Mouse (Mus musculus): ENCODE results near the gene Nrgn.
A peak's percentile ranks its signal among the peaks of the same experiment; 100 is the strongest.

DNA sequence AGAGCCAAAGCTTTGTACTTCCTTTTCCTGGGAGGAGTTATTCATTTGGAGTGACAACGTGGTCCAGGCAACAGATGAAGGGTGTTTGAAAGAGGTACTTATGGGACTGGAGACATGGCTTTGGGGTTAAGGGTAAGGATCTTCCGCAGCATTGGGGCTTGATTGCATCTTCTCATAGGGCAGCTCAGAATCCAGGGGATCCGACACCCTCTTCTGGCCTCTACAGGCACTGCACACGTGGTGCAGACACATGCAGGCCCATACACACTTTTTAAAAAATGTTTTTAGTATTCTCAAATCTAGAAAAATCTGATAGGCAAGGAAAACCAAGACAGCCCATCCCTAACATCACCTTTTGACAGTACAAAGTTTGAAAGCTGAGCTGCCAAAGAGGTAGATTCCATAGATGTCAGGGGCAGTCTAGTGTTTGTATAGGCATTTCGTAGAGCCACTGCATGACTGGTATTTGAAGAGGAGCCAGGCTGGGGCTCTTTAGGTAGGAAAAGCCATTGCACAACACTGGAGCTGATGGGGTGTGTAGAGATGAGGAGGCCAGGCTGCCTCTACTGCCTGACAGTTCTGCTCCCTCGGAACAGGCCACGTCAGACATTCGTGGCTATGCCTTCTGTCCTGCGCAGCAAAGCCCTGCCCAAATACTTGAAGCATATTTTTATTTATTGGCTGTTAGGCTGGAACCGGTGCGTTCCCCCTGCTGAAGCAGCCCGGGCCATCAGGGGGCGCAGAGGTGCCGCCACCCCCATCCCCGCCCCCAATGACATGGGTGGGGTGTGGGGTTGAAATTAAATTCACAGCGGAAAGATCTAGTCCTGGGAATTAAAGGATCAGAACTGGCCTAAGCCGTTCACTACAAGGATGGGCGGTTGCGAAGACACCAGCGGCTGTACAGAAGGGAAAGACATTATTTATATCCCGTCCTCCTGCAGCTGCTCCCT lies 26.0 kb downstream of the Nrgn start:
- TF ChIP-seq CTCF (IDR thresholded peaks at IDR 0.05; ENCODE audit: low read depth) (peak; percentile 49), EP300 (IDR thresholded peaks at IDR 0.05; ENCODE audit: low read depth) (no peak)
